Mouse (Mus musculus) heart, postnatal 25 days (tissue): ENCODE measurements at regions not wholly inside any gene's neighbourhood (a gene's known extent, or its start where the extent isn't known, plus 50 kb on each side); places are given as distances from the start of the nearest gene placed in this dataset.

Experiments used
- DNase-seq: peaks from one replicate; pipeline ENCODE4 v3.0.0; 2022; ENCODE audit warnings: low spot score
- intact Hi-C: fragments of 180-260 bp; cut with DNase I; formaldehyde crosslinking; loops from one replicate; pipeline ENCODE4 v1.15.1; 2025

DNA sequence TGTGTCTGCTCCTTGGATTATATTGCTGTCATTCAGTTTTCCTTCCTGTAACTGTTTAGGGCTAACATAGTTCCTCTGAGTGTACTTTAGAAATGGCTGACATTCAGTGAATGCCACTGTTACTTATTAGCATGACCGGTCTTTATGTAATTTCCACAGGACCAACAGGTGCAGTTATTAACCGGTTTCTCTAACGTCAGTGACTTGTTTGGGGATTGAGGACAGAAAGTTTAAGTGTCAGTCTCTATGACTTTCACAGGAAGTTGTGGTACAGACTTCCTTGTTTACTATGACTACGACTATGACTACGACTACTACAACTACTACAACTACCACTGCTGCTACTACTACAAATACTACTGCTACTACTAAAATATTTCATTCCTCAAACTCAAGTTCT, 170.4 kb upstream of the Ptger4 start:
- intact Hi-C loops: no loop called here
- DNase-seq: no peak

DNA sequence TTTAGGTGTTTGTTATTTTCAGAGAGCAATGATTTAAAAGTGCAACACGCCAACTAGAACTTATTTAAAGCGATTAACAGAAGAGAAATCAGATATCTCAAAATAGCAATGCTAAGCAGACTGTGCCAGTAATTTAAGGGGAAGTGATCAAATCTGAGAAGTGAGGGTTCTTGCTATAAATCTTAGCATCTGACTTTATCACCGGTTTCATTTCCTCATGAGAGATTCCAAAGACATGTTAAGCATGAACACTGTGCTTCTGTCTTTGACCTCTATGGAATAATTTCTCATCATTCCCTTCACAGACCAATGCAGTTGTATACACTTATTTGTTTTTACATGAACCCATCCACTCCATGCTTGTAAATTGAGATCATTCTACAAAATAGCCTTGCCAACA, 172.0 kb upstream of the Ptger4 start:
- intact Hi-C loops: no loop called here

DNA sequence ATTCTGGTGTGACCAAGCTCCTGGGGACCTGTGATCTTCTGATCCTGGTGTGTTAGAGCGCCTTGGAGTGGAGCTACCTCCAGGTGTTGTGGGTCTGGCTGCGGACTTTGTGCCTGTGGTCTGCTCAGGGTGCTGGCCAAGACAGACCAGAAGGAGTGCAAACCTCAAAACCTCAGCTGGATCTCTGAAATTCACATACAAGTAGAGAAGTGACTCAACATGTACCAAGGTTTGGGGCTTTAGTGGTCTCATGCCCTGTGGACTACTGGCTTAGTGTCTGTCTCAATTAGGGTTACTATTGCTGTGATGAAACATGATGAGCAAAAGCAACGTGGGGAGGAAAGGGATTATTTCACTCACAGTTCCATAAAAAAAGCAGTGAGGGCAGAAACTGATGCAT, 182.7 kb upstream of the Ptger4 start:
- intact Hi-C loops: loop anchor here (10.0 kb wide), 1 partner anchor 182 kb away; the partner anchor contains the start of gene Ptger4
- no peak for DNase-seq

More for the DNA sequence above, 172.0 kb upstream of the Ptger4 start:
- DNase-seq: no peak

DNA sequence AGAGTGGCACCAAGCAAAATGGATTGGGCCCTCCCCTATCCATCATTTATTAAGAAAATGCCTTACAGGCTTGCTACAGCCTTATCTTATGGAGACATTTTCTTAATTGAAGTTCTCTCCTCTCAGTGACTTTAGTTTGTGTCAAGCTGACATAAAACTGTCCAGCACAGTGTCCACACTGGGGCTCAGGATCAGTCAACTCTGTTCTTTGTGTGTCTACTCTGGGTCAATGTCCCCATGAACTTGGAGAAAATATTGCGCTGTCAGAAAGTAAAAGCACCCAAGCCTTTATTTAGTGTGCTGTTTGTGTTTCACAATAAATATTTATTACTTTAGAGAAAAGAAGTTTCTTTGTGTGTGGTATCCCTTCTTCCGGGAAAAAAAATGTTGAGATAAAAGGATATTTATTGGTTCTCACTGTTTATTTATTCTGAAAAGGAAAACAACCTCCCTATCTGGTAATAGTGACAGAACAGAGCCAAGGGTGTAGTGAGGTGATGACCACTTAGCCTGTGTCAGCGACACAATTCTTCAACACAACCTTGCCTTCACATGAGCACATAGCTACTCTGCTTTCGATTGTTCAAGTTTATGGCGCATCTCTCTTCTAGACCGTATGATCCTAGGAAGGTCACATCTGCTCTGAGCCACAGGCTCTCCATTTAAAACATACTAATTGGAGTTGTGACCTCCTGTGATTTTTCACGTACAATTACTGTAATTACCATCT, 183.5 kb upstream of the Ptger4 start:
- no peak for DNase-seq
- intact Hi-C loops: loop anchor here (10.0 kb wide), 1 partner anchor 183 kb away; the partner anchor contains the start of gene Ptger4

DNA sequence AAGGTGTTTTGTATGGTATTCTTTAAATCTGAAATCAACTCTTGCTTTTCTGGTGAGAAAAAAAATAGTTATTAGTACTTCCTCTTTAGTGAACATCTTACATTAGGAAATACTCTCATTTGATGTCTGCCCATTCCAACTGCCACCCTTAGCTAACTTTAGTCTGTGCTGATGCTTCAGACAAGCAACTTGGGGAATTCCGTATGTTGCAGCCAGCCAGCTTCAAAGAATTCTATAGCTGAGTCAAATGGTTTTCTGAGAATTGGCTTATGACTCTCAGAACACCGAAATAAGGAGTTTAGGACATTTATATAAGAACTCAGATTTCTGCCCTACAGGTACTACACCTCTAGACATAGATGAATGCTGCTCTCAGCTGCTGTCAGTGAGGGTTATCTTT, 188.0 kb upstream of the Ptger4 start:
- intact Hi-C loops: no loop called here
- DNase-seq: no peak

DNA sequence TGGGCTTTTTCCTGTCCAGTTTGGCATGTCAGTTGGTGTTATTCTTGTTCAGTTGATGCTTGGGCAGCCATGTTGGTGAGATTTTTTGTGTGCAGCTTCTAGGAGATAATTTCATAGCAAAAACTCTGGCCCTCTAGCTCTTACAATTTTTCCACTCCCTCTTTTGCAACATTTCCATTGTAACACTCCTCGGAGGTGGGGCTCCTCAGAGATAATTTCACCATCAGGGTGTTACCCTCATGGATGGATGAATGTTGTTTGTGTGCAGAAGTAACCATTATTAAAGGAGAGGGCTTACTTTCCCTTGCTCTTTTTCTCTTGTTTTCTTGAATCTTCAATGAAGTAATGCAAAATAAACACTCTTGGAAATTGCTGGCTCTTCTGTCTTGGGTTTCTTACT, 193.0 kb upstream of the Ptger4 start:
- intact Hi-C loops: no loop called here
- no peak for DNase-seq

DNA sequence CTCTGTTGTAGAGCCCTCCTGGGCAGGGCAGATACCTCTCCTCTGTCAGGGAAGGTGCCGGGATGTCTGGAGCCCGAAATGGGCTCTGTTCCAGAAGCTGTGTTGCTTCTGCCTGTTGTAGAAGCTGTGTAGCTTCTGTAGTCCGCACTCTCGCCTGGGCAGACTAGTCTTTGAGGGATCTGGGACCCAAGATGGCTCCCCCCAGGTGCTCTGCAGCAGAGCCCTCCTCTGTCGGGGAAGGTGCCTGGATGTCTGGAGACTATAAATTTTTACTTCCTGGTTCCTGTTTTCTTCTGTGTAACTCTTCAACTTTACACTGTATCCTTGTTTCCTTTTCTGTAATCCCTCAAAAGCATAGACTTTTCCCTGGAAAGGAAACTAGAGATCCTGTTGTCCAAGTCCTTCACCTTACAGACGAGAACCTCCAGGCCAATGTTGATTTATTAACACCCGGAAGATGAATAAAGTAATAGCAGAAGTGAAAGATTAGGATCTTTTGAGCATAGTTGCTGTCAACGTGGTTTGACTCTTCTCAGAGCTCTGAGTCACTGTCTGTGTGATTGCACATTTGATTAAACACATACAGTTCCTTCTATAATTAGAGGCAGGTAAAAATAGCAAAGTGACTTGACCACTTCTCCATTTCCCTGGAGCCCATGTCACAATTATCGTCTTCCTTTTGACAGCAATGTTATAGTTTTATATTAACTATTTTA, 202.2 kb upstream of the Ptger4 start:
- no peak for DNase-seq
- intact Hi-C loops: no loop called here

DNA sequence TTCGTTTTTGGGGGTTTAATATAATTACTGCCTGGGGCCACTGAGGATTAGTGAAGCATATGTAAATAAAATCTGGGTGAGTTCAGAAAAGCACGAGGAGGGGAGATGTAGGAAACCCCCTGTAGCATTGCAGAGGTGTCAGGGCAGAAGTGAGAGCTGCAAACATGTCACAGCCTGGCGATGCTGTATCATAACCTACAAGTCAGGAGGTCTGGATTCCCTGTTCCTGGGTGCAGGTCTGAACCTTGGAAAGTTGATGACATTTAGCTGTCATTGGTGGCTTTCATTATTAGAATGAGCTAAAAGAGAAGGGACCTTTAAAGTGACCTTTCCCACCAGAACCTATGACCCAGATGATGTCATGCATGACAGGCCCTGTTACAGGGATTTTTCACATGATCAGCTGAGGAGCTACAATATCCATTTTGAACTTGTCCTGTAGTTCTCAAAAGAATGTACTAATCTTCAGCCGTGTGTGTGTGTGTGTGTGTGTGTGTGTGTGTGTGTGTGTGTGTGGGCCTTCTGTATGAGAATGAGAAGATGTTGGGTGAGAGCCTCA, 202.8 kb upstream of the Ptger4 start:
- no peak for DNase-seq
- intact Hi-C loops: no loop called here

DNA sequence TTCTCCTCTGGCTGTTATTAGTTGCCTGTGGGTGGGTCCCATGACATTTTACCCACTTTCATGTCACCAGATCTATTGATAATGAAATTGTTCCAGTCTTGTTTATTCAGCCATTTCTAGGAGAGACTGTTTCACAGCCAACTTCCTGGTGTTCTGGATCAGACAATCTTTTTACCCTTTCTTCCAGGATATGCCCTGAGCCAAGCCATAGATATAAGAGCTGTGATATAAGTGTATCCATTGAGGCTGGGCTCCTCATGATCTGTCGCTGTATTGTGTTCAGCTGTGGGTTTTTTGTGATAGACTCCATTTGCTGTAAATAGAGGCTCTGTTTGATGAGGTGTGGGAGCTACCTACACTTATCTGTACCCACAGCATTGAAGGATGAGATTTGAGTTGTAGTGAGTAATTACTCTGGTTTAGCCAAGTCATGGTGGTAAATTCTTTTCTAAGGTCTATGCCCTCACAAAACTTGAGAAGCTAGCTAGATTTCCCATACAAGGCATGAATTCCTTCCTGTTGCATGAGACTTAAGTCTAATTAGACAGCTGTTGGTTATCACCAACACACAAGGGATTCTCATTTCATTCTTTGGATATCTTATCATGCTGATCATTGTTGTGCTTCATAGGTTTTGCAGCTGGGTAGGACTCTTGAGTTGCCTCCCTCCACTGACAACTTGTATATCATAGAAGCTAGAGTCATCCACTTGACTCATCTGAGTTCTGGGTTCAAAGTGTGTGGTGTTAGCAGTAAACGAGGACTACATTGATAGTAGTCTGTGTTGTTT, 203.9 kb upstream of the Ptger4 start:
- DNase-seq: no peak
- intact Hi-C loops: no loop called here

DNA sequence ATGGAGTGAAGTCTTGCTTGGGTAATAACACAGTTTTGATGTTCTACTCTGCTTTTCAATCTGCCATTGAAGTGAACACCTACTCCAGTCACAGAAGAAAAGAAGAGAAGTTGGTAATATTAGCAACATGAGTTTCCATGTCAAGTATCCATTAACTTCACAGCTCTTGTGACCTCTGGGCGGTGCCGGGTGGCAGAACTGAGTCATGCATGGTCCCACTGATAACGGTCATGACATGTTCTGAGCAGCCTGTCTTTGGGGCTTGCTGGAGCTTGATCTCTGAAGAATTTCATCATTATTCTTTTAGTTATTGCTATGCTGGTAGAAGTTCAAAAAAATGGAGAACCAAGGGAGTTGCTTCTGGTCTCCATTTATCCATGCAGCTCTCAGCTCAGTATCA, 215.1 kb upstream of the Ptger4 start:
- intact Hi-C loops: no loop called here
- no peak for DNase-seq

DNA sequence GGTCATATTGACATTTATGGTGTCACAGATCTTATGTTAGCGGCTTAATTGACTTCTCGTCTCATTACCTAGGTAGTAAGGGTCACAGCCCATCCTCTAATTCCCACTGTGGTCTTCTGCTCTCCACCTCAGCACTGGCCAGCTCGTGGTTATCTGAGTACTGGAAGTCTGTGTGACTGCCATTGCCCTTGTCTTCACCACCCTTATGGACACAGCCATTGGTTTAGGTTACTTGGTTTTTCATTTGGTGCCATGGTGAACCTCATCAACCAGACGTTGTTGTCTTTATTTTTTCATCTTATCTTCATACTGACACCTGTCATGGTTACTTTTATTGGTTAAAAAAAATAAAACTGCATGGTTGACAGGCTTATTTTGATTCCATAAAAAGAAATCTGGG, 215.6 kb upstream of the Ptger4 start:
- intact Hi-C loops: no loop called here
- DNase-seq: no peak

DNA sequence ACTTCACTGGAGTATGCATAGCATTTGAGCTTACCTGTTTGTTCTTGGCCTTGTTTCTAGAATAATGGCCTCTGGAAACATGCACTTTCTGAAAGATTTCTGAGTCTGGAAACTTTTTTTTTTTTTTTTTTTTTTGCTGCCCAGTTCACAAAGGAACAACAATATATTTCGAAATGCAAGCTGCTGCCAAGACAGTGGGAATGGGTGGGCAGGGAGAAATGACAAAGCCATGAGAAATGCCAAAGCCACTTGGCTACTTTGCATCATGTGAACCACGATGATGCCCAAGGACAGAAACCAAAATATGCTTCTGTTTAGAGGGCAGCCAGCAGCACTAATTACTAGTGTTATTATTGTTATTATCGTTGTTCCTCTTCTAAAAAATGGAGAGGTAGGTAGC, 218.7 kb upstream of the Ptger4 start:
- DNase-seq: no peak
- intact Hi-C loops: no loop called here

DNA sequence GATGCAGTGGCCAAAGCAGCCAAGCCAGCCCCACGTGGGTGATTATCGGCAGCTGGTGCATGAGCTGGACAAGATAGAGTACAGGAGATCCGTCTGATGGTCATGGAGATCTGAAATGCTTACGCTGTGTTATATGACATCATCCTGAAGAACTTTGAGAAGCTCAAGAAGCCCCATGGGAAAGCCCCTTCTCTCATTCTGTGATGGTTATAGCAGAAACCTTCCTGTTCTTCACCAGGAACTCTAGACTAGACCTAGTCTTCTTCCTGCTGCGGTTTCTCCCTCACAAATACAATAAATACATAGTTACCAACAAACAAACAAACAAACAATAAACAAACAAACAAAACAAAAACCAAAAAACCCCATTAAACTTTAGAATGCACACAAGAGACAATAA, 220.7 kb upstream of the Ptger4 start:
- intact Hi-C loops: no loop called here
- DNase-seq: no peak

DNA sequence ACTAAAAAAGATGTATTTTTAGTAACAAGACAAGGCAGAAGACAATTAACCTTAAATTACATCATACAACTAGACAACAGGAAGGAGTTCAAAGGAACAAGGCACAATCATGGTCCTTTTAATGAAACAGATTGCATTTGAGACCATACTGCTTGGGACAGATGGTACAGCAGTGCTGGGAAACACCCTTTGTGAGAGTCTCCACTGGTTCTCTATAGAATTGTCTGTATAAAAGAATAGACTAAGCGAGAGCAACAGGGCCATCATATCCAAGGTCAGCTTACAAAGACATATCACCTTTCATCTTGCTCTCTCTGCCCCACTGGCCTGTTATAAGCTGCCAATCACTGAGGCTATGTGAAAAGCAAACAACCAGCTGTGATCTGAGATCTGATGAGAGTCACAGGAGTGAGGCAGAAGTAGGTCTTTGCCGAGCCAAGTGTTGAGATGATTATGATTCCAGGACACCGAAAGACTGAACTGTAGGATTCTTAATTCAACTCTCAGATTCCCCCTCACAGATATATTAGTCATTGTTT, 224.6 kb upstream of the Ptger4 start:
- no peak for DNase-seq
- intact Hi-C loops: no loop called here

DNA sequence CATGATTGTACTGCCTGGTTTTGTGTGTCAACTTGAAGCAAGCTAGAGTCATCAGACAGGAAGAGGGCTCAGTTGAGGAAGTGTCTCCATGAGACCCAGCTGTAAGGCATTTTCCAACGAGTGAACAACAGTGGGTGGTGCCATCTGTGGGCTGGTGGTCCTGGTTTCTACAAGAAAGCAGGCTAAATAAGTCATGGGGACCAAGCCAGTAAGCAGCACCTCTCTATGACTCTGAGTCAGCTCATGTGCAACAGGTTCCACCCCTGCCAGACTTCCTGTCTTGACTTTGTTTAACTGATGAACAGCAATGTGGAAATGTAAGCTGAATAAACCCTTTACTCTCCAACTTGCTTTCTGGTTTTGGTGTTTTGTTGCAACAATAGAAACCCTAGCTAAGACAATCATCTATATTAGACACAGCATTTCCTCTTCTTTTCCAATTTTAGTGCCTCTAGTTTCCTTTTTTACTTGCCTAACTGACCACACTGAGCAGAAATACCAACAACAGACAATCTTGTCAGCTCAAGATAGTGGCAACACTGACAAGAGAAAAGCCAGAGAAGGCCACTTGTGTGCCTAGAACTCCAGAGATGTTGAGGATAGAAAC, 231.5 kb upstream of the Ptger4 start:
- intact Hi-C loops: loop anchor here (1.0 kb wide), 1 partner anchor 440 kb away; no protein-coding TSS in a partner anchor
- no peak for DNase-seq

DNA sequence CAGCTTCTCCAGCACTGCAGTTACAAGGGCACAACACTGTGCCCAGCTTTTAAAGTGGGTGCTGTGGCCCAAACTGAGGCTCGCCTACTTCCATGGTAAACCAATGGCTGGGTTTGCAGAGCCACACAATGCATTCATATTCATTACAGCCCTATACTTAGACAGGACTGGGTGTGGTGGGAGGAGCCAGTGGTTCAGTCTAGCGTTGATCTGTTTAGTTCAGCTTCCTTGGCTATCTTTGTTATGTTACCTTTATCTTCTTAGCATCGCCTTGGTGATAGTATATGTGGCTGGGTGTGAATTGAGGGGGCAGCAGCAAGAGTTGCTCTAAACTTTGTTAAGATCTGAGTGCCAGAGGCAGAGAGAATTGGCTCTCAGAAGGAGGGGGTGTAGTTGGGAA, 249.3 kb upstream of the Ptger4 start:
- intact Hi-C loops: no loop called here
- DNase-seq: no peak

DNA sequence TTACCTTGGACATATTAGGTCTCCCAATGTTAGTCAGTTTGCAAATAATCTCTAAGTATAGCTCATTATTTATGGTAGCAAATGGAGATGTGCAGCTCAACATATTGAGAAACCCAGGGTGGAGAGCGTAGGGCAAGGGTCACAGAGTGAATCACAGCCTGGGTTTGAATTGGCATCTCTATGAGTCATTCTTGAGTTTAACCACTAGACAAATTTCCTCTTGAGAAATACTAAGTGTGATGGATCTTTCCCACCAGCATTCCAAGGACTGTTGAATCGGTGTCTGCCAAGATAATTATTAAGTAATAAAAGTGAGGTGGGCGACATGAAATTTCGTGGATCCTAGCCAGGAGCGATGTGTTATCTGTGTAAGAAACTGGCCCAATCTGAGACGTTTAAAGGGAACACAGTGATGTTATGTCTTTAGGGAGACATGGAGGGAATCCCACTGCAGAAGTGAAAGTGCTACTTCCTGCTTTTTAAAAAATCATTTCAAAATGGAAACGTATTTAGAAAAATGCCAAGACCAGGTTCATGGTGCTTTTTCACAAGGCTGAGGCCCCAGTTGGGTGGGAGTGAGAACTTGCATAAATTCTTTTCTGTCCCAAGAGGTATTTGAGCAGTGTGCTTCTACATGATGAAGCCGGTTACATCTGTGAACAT, 251.3 kb upstream of the Ptger4 start:
- intact Hi-C loops: no loop called here
- no peak for DNase-seq

DNA sequence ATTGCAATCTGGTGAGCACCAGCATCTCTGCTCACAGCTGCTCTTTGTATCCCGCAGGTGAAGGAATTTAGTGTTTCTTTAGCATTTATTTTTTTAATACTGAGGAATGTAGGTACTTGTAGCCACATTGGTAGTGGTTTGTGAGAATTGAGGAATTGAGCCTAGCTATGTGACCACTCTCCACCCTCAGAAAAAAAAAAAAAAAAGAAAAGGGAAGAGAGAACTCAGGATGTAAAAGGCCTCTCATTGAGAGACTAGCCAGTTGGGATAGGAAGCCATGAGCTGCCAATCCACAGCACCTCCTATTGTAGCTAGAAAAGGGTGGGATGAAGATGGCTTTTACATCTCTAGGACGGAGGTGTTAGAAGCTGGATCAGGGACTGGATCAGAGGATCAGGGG, 252.0 kb upstream of the Ptger4 start:
- no peak for DNase-seq
- intact Hi-C loops: no loop called here

DNA sequence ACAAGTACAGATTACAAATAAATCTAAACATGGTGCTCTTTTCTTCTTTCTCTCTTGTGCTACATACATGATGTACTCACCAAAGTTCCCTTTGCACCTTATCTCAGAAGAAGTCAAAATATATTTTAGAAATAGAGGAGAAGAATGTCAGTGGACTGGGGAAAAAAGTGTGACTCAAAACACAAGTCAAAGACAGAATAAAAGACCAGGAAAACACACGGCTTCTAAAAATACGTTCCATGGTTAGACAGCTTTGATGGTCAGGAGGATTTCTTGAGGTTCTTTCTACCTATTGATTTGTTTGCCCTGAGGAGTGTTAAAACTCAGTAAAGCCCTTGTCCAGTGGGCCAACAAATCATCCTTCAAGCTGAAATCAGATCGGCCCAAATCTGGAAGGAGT, 260.5 kb upstream of the Ptger4 start:
- no peak for DNase-seq
- intact Hi-C loops: no loop called here
